Mouse (Mus musculus) cerebral cortex, adult 2 months (tissue): ENCODE results near the gene Rnf187.

ENCODE experiments used
- WGBS: fragments of 180-500 bp; shearing (Covaris S2); methylation state at CpG from one replicate; pipeline ENCODE4 v1.1.7; 2018; 5-methylcytosine and 5-hydroxymethylcytosine counted together

The Rnf187 gene

GRCm38 (mm10) chr11:58897485-58897884, 41.2 kb downstream of the Rnf187 start:
- 70% methylated on average over 6 of the region's 6 CpGs for WGBS

DNA sequence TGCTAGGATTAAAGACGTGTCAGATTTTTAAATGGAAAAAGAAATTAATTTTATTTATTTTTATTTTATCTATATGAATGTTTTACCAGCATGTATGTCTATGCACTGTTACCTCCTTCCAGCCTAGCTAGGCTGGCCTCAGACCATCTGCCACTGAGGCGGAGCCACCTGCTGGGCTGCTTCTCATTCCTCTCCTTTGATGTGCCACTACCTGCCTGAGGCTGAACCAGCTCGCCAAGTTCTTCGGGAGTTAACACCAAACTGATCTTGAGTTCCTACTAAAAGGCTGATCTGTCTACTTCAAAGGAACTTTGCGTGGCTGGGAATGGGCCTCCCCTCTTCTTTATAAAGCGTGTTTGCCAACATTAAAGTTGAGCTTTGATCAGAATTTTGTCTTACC, 44.3 kb downstream of the Rnf187 start:
- 72% methylated on average over 6 of the region's 6 CpGs for WGBS

GRCm38 (mm10) chr11:58890511-58890910, 48.2 kb downstream of the Rnf187 start:
- 89% methylated on average over 10 of the region's 10 CpGs for WGBS

DNA sequence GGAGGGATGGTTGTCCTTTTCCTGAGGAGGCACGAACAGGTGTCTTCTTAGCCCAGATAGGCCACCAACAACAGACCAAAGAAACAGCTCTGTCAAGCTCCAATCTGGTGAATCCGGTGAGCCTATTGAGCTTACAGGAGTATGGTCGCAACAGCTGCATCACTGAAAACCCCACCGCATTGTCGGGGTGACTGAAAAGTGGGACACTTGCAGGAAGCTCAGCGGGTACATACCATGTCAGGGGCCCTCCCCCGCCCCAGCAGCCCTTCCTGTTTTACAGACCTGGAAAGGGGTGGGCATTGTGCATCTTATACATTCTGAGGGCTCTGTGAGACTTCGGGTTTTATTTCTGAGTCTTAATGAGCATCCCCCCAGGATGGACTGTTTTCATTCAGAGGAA, 55.0 kb downstream of the Rnf187 start:
- WGBS: 78% methylated on average over 8 of the region's 8 CpGs
